ENCODE assay signal across 13 mouse cellular contexts in genomic region chr8:118376791-118377190, GRCm38 (mm10).
DNase-seq lines count a peak whose midpoint lies in the region; ATAC-seq and TF ChIP-seq lines count a peak whose summit lies in the region.
"Had no signal": no experiment of that assay in that cellular context is flagged by ENCODE, and none has a peak within 500 bp of the region (broad histone marks: within the 10 kb centered on the region; RNA-seq: fewer than 3 reads in every experiment).

No protein-coding gene starts in this region.

- H3K27ac ChIP-seq in heart, embryonic 11.5 days (ENCODE audit: low read depth, low read length), result no peak overlapping the region
- H3K27ac ChIP-seq in midbrain, postnatal 0 days (ENCODE audit: low read depth, low read length), result no peak overlapping the region
- no peak overlapping the region for H3K27ac ChIP-seq in midbrain, embryonic 11.5 days (ENCODE audit: low read depth, low read length)
- H3K27ac ChIP-seq in hindbrain, postnatal 0 days, result no peak overlapping the region
- H3K27ac ChIP-seq: embryonic facial prominence, embryonic 15.5 days; kidney, postnatal 0 days had no signal

- no peak for TF ChIP-seq CTCF in midbrain, postnatal 0 days (IDR thresholded peaks at IDR 0.05)
- TF ChIP-seq CTCF in hindbrain, postnatal 0 days (IDR thresholded peaks at IDR 0.05; ENCODE audit: low read depth), result no peak

- H3K4me3 ChIP-seq in heart, embryonic 11.5 days (ENCODE audit: low read depth, low read length), result no peak overlapping the region
- no peak overlapping the region for H3K4me3 ChIP-seq in midbrain, postnatal 0 days (ENCODE audit: low read depth, low read length)
- no peak overlapping the region for H3K4me3 ChIP-seq in midbrain, embryonic 11.5 days (ENCODE audit: low read depth, low read length)
- no peak overlapping the region for H3K4me3 ChIP-seq in hindbrain, postnatal 0 days (ENCODE audit: low read length)
- H3K4me3 ChIP-seq: embryonic facial prominence, embryonic 15.5 days had no signal

- no peak for ATAC-seq in heart, embryonic 11.5 days (replicated peaks; ENCODE audit: insufficient number of reproducible peaks, low FRiP score, low TSS enrichment)
- ATAC-seq in midbrain, postnatal 0 days (ENCODE audit: low FRiP score), result no peak
- no peak for ATAC-seq in midbrain, embryonic 11.5 days (ENCODE audit: low FRiP score)
- peak; percentile 46; the same call in 1 of the 2 replicates for ATAC-seq in hindbrain, postnatal 0 days
- ATAC-seq: lung, postnatal 0 days had no signal

- no peaks in the 10 kb centered on the region for H3K36me3 ChIP-seq in heart, embryonic 11.5 days (ENCODE audit: control insufficient read depth, insufficient read depth, low read length)
- H3K36me3 ChIP-seq in midbrain, postnatal 0 days (ENCODE audit: insufficient read depth, low read length), result no peaks in the 10 kb centered on the region
- no peaks in the 10 kb centered on the region for H3K36me3 ChIP-seq in midbrain, embryonic 11.5 days (ENCODE audit: control insufficient read depth, insufficient read depth, low read length)
- no peaks in the 10 kb centered on the region for H3K36me3 ChIP-seq in hindbrain, postnatal 0 days (ENCODE audit: insufficient read depth, low read length)
- H3K36me3 ChIP-seq: embryonic facial prominence, embryonic 15.5 days had no signal

- no peaks in the 10 kb centered on the region for H3K27me3 ChIP-seq in heart, embryonic 11.5 days (ENCODE audit: control insufficient read depth, insufficient read depth, low read length)
- no peaks in the 10 kb centered on the region for H3K27me3 ChIP-seq in midbrain, postnatal 0 days (ENCODE audit: insufficient read depth, low read length)
- H3K27me3 ChIP-seq in midbrain, embryonic 11.5 days (ENCODE audit: control insufficient read depth, insufficient read depth, low read length), result no peaks in the 10 kb centered on the region
- H3K27me3 ChIP-seq in hindbrain, postnatal 0 days (ENCODE audit: insufficient read depth, low read length), result no peaks in the 10 kb centered on the region
- H3K27me3 ChIP-seq: embryonic facial prominence, embryonic 15.5 days had no signal

- peak; percentile 97 for DNase-seq in heart, adult 11 months
- DNase-seq in midbrain, postnatal 0 days (ENCODE audit: low spot score), result peak; percentile 61
- no peak for DNase-seq in midbrain, embryonic 11.5 days (ENCODE audit: low spot score, missing footprints)
- peak; percentile 57 for DNase-seq in heart, adult 8-10 months (ENCODE audit: low spot score)
- peak; percentile 67 for DNase-seq in hindbrain, postnatal 0 days (ENCODE audit: low spot score)
- DNase-seq in retina, embryonic 14.5 days (ENCODE audit: low spot score), result no peak
- no peak for DNase-seq in right cerebral cortex, postnatal 14 days
- DNase-seq: liver; thymus, postnatal 25 days had no signal

- no peaks in the 10 kb centered on the region for H3K9me3 ChIP-seq in heart, embryonic 11.5 days (replicated peaks; ENCODE audit: control insufficient read depth, low read length)
- no peaks in the 10 kb centered on the region for H3K9me3 ChIP-seq in midbrain, postnatal 0 days (ENCODE audit: low read length)
- no peaks in the 10 kb centered on the region for H3K9me3 ChIP-seq in midbrain, embryonic 11.5 days (ENCODE audit: control insufficient read depth, low read length)
- H3K9me3 ChIP-seq in hindbrain, postnatal 0 days (ENCODE audit: low read length), result no peaks in the 10 kb centered on the region
- H3K9me3 ChIP-seq: embryonic facial prominence, embryonic 15.5 days had no signal

- H3K4me2 ChIP-seq in heart, embryonic 11.5 days, result no peak overlapping the region
- no peak overlapping the region for H3K4me2 ChIP-seq in midbrain, postnatal 0 days (ENCODE audit: low read depth, low read length, poor library complexity, severe bottlenecking)
- no peak overlapping the region for H3K4me2 ChIP-seq in midbrain, embryonic 11.5 days
- no peak overlapping the region for H3K4me2 ChIP-seq in hindbrain, postnatal 0 days (ENCODE audit: low read depth, low read length)
- H3K4me2 ChIP-seq: embryonic facial prominence, embryonic 15.5 days had no signal

- H3K4me1 ChIP-seq in heart, embryonic 11.5 days (ENCODE audit: control insufficient read depth, insufficient read depth, low read length), result peaks cover 30% of the 10 kb centered on the region
- H3K4me1 ChIP-seq in midbrain, postnatal 0 days (ENCODE audit: insufficient read depth, low read length), result peaks cover 4% of the 10 kb centered on the region; the same call in 1 of the 2 replicates
- peaks cover 12% of the 10 kb centered on the region for H3K4me1 ChIP-seq in midbrain, embryonic 11.5 days (ENCODE audit: control insufficient read depth, insufficient read depth, low read length)
- peaks cover 7% of the 10 kb centered on the region; the same call in 1 of the 2 replicates for H3K4me1 ChIP-seq in hindbrain, postnatal 0 days (ENCODE audit: insufficient read depth, low read length)

- 37% methylated on average over 3 of the region's 3 CpGs for WGBS in heart, embryonic 11.5 days (ENCODE audit: insufficient replicate concordance)
- 42% methylated on average over 3 of the region's 3 CpGs for WGBS in midbrain, postnatal 0 days
- WGBS in midbrain, embryonic 11.5 days, result 57% methylated on average over 3 of the region's 3 CpGs
- 24% methylated on average over 3 of the region's 3 CpGs for WGBS in hindbrain, postnatal 0 days

- no peak overlapping the region for H3K9ac ChIP-seq in heart, embryonic 11.5 days (ENCODE audit: low read depth, low read length)
- no peak overlapping the region for H3K9ac ChIP-seq in midbrain, postnatal 0 days (replicated peaks; ENCODE audit: low read length, poor library complexity, severe bottlenecking)
- no peak overlapping the region for H3K9ac ChIP-seq in midbrain, embryonic 11.5 days (ENCODE audit: low read length)
- H3K9ac ChIP-seq in hindbrain, postnatal 0 days (replicated peaks; ENCODE audit: low read length), result no peak overlapping the region
- H3K9ac ChIP-seq: embryonic facial prominence, embryonic 15.5 days had no signal

Comparison
In these comparisons a context has a peak if more than half of its experiments do, and no peak if none do; other contexts are left out.
1. DNase-seq: peak in heart, adult 11 months (single experiment), midbrain, postnatal 0 days (single experiment), heart, adult 8-10 months (single experiment) and hindbrain, postnatal 0 days (single experiment); none in midbrain, embryonic 11.5 days (single experiment), retina, embryonic 14.5 days (single experiment) and right cerebral cortex, postnatal 14 days (single experiment).